Mouse (Mus musculus) olfactory bulb, adult 2 months (tissue): ENCODE measurements around the gene Hoxc10.

ENCODE experiments used
- CTCF ChIP-seq: fragments of 200-500 bp; IDR thresholded peaks from 2 replicates; pipeline ENCODE4 v1.5.1; 2012; ENCODE audit warnings: low read depth, mild to moderate bottlenecking, low read length, moderate library complexity; ENCODE audit not compliant: insufficient read depth
- POLR2A ChIP-seq: fragments of 200-500 bp; IDR thresholded peaks from 2 replicates; pipeline ENCODE4 v1.6.1; 2012; ENCODE audit warnings: mild to moderate bottlenecking, low read depth, low read length, moderate library complexity; ENCODE audit not compliant: insufficient read depth

GRCm38 (mm10) chr15:102967312-102967510, 615 bp downstream of the Hoxc10 start, which contains the start of gene Hoxc5:
- no peak for TF ChIP-seq POLR2A
- no peak for TF ChIP-seq CTCF
